Mouse (Mus musculus): Measurements from ENCODE around the gene Usp17ld. TPM values are rescaled to one million over a fixed set of nuclear protein-coding genes. Genes with fewer than 3 reads are reported as not detected.
"Not testable (repeated sequence)": the region's sequence is repeated elsewhere in the genome, so short reads cannot be mapped to it uniquely, and the experiment has no call there.

Usp17ld gene
- total RNA-seq (2017): not detected in 2 replicates

DNA sequence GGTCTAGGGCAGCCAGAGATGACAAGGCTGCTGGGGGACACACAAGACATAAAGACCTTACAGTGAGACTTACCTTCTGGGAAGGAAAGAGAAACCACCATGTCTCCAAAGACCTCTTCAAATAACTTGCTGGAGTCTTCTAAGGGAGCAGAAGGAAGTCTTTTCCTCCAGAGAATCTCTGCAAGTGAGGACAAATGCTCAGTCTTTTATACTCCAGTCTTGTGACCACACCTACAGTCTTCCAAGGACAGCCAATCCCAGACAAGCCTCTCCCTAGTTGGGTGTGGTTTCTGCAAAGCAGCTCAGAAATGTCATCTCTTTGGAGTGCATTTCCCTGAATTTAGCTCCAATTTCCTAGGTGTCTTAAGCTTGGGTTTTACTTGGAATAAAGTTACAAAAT is at the start of gene Usp17ld:
Gene Usp17ld, minus strand, starts transcription at position 101 of the 400 bp plus-strand sequence.
- ATAC-seq (replicated peaks; ENCODE audit: low read depth, poor library complexity, severe bottlenecking): not testable (repeated sequence)

DNA sequence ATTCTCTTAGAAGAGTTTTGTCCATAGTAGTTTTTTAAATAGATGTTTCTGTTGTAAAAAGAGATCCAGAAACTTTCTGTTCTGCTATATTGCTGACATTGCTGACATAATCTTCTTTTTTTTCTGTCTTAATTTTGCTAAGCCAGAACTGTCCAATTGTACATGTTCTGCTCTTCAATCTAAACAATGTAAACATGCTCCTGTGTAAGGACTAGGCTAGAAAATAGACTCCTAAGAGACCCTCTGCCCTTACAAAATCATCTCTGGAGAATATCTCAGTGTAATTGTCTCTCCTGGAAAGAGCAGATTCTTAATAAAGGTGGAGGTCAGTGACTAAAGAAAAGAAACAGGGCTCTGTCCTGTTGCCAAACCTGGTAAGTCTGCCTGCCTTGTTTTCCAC is 35.6 kb downstream of the Usp17ld start, which contains the start of gene Olfr594:
Gene Olfr594, plus strand, starts transcription at position 301 of the 400 bp plus-strand sequence.
- no peak for ATAC-seq (replicated peaks; ENCODE audit: low read depth, poor library complexity, severe bottlenecking)

DNA sequence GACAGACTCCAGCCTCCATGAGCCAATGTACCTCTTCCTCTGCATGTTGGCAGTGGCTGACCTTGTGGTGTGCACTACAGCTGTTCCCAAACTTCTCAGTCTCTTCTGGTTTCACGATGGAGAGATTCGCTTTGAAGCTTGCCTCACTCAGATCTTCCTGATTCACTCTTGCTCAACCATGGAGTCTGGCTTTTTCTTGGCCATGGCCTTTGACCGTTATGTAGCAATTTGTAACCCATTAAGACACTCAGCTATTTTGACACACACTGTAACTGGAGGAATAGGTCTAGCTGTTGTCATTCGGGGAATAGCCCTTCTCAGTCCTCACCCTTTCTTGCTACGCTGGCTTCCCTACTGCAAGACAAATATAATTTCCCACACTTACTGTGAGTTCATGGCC is 40.3 kb downstream of the Usp17ld start:
- not testable (repeated sequence) for ATAC-seq (replicated peaks; ENCODE audit: low read depth, poor library complexity, severe bottlenecking)

DNA sequence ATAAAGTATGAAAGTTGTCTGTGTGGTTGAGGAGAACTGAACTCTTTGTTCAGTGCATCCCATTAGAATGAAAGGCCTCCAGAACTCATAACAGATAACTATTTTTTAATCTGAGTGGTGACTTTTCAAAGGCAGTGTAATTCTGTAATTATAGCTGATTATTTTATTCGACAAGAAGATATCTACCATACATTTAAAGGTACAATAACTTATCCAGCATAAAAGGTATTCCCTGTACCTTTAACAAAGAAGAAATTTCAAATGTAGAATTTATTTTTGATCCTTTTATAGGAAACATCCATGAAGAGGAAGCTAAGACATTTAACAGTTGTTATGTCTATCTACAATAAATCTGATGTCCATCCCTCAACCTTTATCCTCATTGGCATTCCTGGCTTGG is 40.7 kb downstream of the Usp17ld start, which contains the start of gene Olfr593:
Gene Olfr593, plus strand, starts transcription at position 301 of the 400 bp plus-strand sequence.
- no peak for ATAC-seq (replicated peaks; ENCODE audit: low read depth, poor library complexity, severe bottlenecking)

Other genes starting within 250 kb of the Usp17ld start
- not detected in 2 replicates for gene Olfr582, start 214.5 kb downstream of the Usp17ld start, total RNA-seq (2017)
- gene Olfr583, start 201.2 kb downstream of the Usp17ld start, total RNA-seq (2017): not detected in 2 replicates
- gene Olfr584, start 170.6 kb downstream of the Usp17ld start, total RNA-seq (2017): not detected in 2 replicates
- gene Olfr585, start 154.8 kb downstream of the Usp17ld start, total RNA-seq (2017): not detected in 2 replicates
- gene Olfr586, start 126.9 kb downstream of the Usp17ld start, total RNA-seq (2017): not detected in 2 replicates
- gene Olfr588-ps1, start 111.6 kb downstream of the Usp17ld start, total RNA-seq (2017): not detected in 2 replicates
- gene Olfr589, start 96.1 kb downstream of the Usp17ld start, total RNA-seq (2017): not detected in 2 replicates
- gene Olfr591, start 74.2 kb downstream of the Usp17ld start, total RNA-seq (2017): not detected in 2 replicates
- gene Olfr592, start 67.7 kb downstream of the Usp17ld start, total RNA-seq (2017): not detected in 2 replicates
- not detected in 2 replicates for gene Olfr593, start 40.6 kb downstream of the Usp17ld start, total RNA-seq (2017)
- not detected in 2 replicates for gene Olfr594, start 35.5 kb downstream of the Usp17ld start, total RNA-seq (2017)
- not detected in 2 replicates for gene Olfr596, start 53.1 kb upstream of the Usp17ld start, total RNA-seq (2017)
- not detected in 2 replicates for gene Olfr597, start 63.8 kb upstream of the Usp17ld start, total RNA-seq (2017)
- not detected in 2 replicates for gene Olfr598, start 71.1 kb upstream of the Usp17ld start, total RNA-seq (2017)
- gene Olfr599, start 83.4 kb upstream of the Usp17ld start, total RNA-seq (2017): not detected in 2 replicates
- gene Olfr600, start 97.2 kb upstream of the Usp17ld start, total RNA-seq (2017): not detected in 2 replicates
- gene Olfr601, start 110.2 kb upstream of the Usp17ld start, total RNA-seq (2017): not detected in 2 replicates
- not detected in 2 replicates for gene Olfr603, start 133.7 kb upstream of the Usp17ld start, total RNA-seq (2017)
- gene Usp17lc, start 162.6 kb upstream of the Usp17ld start, total RNA-seq (2017): not detected in 2 replicates
- gene Olfr605, start 192.9 kb upstream of the Usp17ld start, total RNA-seq (2017): not detected in 2 replicates
- not detected in 2 replicates for gene Olfr606, start 196.5 kb upstream of the Usp17ld start, total RNA-seq (2017)
- not detected in 2 replicates for gene Olfr607, start 211.6 kb upstream of the Usp17ld start, total RNA-seq (2017)
- gene Olfr608, start 217.4 kb upstream of the Usp17ld start, total RNA-seq (2017): not detected in 2 replicates
- not detected in 2 replicates for gene Olfr609, start 245.6 kb upstream of the Usp17ld start, total RNA-seq (2017)

All from common myeloid progenitor, adult 5-6 weeks (primary cell).